ENCODE assay signal across 31 mouse cellular contexts in the genomic region with DNA sequence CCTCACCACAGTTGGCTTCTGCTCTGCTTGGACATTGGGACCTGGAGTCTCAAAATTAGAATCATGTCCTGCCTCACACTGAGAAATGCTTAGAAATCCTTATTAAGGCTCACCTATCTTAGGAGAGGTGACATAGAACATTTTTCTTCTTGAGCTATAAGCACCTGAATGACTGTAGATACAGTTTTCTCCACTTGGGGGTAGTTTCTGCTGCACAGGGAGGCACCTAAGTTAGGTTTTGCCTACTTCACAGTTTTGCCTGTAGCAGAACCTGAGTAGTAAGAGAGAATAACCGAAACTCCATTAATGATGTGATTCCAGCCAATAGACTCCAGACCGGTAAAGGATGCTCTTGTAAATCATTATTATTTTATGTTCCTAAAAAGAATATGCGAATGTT.
DNase-seq lines count a peak whose midpoint lies in the region; ATAC-seq and TF ChIP-seq lines count a peak whose summit lies in the region.
"Had no signal": no experiment of that assay in that cellular context is flagged by ENCODE, and none has a peak within 500 bp of the region (broad histone marks: within the 10 kb centered on the region; RNA-seq: fewer than 3 reads in every experiment).

No protein-coding gene starts in this region.

- no peak overlapping the region for H3K27ac ChIP-seq in layer of hippocampus, adult 2 months
- no peak overlapping the region for H3K27ac ChIP-seq in midbrain, postnatal 0 days (ENCODE audit: low read depth, low read length)
- no peak overlapping the region for H3K27ac ChIP-seq in midbrain, embryonic 11.5 days (ENCODE audit: low read depth, low read length)
- H3K27ac ChIP-seq: embryonic facial prominence, embryonic 13.5 days; forebrain, embryonic 10.5 days; forebrain, embryonic 15.5 days; heart, embryonic 13.5 days; hindbrain, embryonic 10.5 days; intestine, embryonic 15.5 days; liver, embryonic 12.5 days; midbrain, embryonic 13.5 days; neural tube, embryonic 15.5 days had no signal

- no peaks in the 10 kb centered on the region for H3K9me3 ChIP-seq in midbrain, postnatal 0 days (ENCODE audit: low read length)
- no peaks in the 10 kb centered on the region for H3K9me3 ChIP-seq in midbrain, embryonic 11.5 days (ENCODE audit: control insufficient read depth, low read length)
- H3K9me3 ChIP-seq: embryonic facial prominence, embryonic 13.5 days; forebrain, embryonic 10.5 days; forebrain, embryonic 15.5 days; heart, embryonic 13.5 days; hindbrain, embryonic 10.5 days; intestine, embryonic 15.5 days; liver, embryonic 12.5 days; midbrain, embryonic 13.5 days; neural tube, embryonic 15.5 days had no signal

- TF ChIP-seq CTCF in layer of hippocampus, adult 2 months (conservative IDR thresholded peaks at IDR 0.05): peak; percentile 58
- TF ChIP-seq CTCF in midbrain, postnatal 0 days (IDR thresholded peaks at IDR 0.05): peak; percentile 65
- no peak for TF ChIP-seq CTCF in brain, embryonic 14.5 days (IDR thresholded peaks at IDR 0.05; ENCODE audit: borderline replicate concordance, extremely low read depth, insufficient read depth, insufficient read length)

- DNase-seq in frontal cortex, postnatal 25 days (ENCODE audit: low spot score in 2 of 2): no peak
- no peak for DNase-seq in layer of hippocampus, adult 2 months (ENCODE audit: low spot score in 2 of 2)
- DNase-seq in layer of hippocampus, adult 8-10 months (ENCODE audit: low spot score in 2 of 2): no peak
- DNase-seq in midbrain, postnatal 0 days (ENCODE audit: low spot score): no peak
- no peak for DNase-seq in midbrain, embryonic 11.5 days (ENCODE audit: low spot score, missing footprints)
- peak; percentile 17 for DNase-seq in brain, embryonic 14.5 days (ENCODE audit: low read depth)
- DNase-seq in kidney, adult 9 months: no peak
- DNase-seq: adrenal gland, postnatal 14 days; cerebellum, adult 18-20 months; cerebellum, postnatal 10 days; gastrocnemius, postnatal 36 days; heart, postnatal 14 days; kidney, adult 2 months; kidney, postnatal 14 days; left cerebral cortex, postnatal 4 days; liver, postnatal 0 days; lung, postnatal 14 days; right cerebral cortex, postnatal 25 days; thymus, adult 18-20 months; thymus, postnatal 4 days had no signal

- 0 out of 2 replicates have a peak, but pooled peaks have one; percentile 55 for ATAC-seq in frontal cortex, adult (ENCODE audit: low TSS enrichment)
- ATAC-seq in midbrain, postnatal 0 days (ENCODE audit: low FRiP score): no peak
- ATAC-seq in midbrain, embryonic 11.5 days (ENCODE audit: low FRiP score): no peak
- ATAC-seq: forebrain, embryonic 15.5 days; hindbrain, embryonic 16.5 days; intestine, embryonic 15.5 days; liver, embryonic 12.5 days; liver, postnatal 0 days; midbrain, embryonic 13.5 days had no signal

- H3K9ac ChIP-seq in midbrain, postnatal 0 days (replicated peaks; ENCODE audit: low read length, poor library complexity, severe bottlenecking): no peak overlapping the region
- H3K9ac ChIP-seq in midbrain, embryonic 11.5 days (ENCODE audit: low read length): no peak overlapping the region
- H3K9ac ChIP-seq: embryonic facial prominence, embryonic 13.5 days; forebrain, embryonic 15.5 days; heart, embryonic 13.5 days; intestine, embryonic 15.5 days; liver, embryonic 12.5 days; liver, postnatal 0 days; midbrain, embryonic 13.5 days; neural tube, embryonic 15.5 days had no signal

- H3K4me1 ChIP-seq in midbrain, postnatal 0 days (ENCODE audit: insufficient read depth, low read length): no peaks in the 10 kb centered on the region
- no peaks in the 10 kb centered on the region for H3K4me1 ChIP-seq in midbrain, embryonic 11.5 days (ENCODE audit: control insufficient read depth, insufficient read depth, low read length)
- H3K4me1 ChIP-seq: forebrain, embryonic 10.5 days; forebrain, embryonic 15.5 days; intestine, embryonic 15.5 days; liver, embryonic 12.5 days; midbrain, embryonic 13.5 days; neural tube, embryonic 15.5 days had no signal

- no peak overlapping the region for H3K4me3 ChIP-seq in layer of hippocampus, adult 2 months
- no peak overlapping the region for H3K4me3 ChIP-seq in midbrain, postnatal 0 days (ENCODE audit: low read depth, low read length)
- H3K4me3 ChIP-seq in midbrain, embryonic 11.5 days (ENCODE audit: low read depth, low read length): no peak overlapping the region
- H3K4me3 ChIP-seq: embryonic facial prominence, embryonic 13.5 days; forebrain, embryonic 10.5 days; forebrain, embryonic 15.5 days; heart, embryonic 13.5 days; hindbrain, embryonic 10.5 days; intestine, embryonic 15.5 days; liver, embryonic 12.5 days; midbrain, embryonic 13.5 days; neural tube, embryonic 15.5 days had no signal

- no peak overlapping the region for H3K4me2 ChIP-seq in midbrain, postnatal 0 days (ENCODE audit: low read depth, low read length, poor library complexity, severe bottlenecking)
- H3K4me2 ChIP-seq in midbrain, embryonic 11.5 days: no peak overlapping the region
- H3K4me2 ChIP-seq: embryonic facial prominence, embryonic 13.5 days; forebrain, embryonic 15.5 days; heart, embryonic 13.5 days; intestine, embryonic 15.5 days; liver, embryonic 12.5 days; midbrain, embryonic 13.5 days; neural tube, embryonic 15.5 days had no signal

- TF ChIP-seq POLR2A in brain, embryonic 14.5 days (IDR thresholded peaks at IDR 0.05; ENCODE audit: borderline replicate concordance, extremely low read depth, insufficient read depth, insufficient read length, poor library complexity, severe bottlenecking): no peak

- WGBS in midbrain, postnatal 0 days: 84% methylated on average over 3 of the region's 3 CpGs
- 89% methylated on average over 3 of the region's 3 CpGs for WGBS in midbrain, embryonic 11.5 days

- no peaks in the 10 kb centered on the region for H3K36me3 ChIP-seq in midbrain, postnatal 0 days (ENCODE audit: insufficient read depth, low read length)
- no peaks in the 10 kb centered on the region for H3K36me3 ChIP-seq in midbrain, embryonic 11.5 days (ENCODE audit: control insufficient read depth, insufficient read depth, low read length)
- H3K36me3 ChIP-seq: embryonic facial prominence, embryonic 13.5 days; forebrain, embryonic 10.5 days; forebrain, embryonic 15.5 days; heart, embryonic 13.5 days; hindbrain, embryonic 10.5 days; intestine, embryonic 15.5 days; liver, embryonic 12.5 days; midbrain, embryonic 13.5 days; neural tube, embryonic 15.5 days had no signal

- H3K27me3 ChIP-seq in midbrain, postnatal 0 days (ENCODE audit: insufficient read depth, low read length): no peaks in the 10 kb centered on the region
- no peaks in the 10 kb centered on the region for H3K27me3 ChIP-seq in midbrain, embryonic 11.5 days (ENCODE audit: control insufficient read depth, insufficient read depth, low read length)
- H3K27me3 ChIP-seq: forebrain, embryonic 15.5 days; heart, embryonic 13.5 days; intestine, embryonic 15.5 days; liver, embryonic 12.5 days; midbrain, embryonic 13.5 days; neural tube, embryonic 15.5 days had no signal
